Mouse (Mus musculus): ENCODE data around the gene Hif3a. TPM values are rescaled to one million over a fixed set of nuclear protein-coding genes. Genes with fewer than 3 reads are reported as not detected.
A peak's percentile ranks its signal among the peaks of the same experiment; 100 is the strongest.

Gene Hif3a
- polyA plus RNA-seq, 1 experiment from 2014 or later: 12.6 TPM

DNA sequence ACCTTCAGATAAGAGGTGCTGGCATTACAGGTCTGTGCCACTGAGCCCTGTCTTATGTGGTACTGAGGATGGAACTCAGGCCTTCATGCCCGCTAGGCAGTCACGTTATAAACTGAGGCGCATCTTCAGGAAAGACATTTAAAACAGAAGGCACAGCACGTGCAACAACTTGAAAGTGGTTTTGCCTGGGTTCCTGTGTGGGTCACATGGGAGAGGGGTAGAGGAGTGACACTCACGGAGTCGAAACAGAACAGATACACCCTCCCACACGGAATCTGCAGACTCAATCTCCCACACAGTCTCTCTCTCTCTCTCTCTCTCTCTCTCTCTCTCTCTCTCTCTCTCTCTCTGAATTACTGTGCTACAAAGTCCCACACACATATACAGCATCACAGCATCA lies 32.0 kb downstream of the Hif3a start:
- Histone ChIP-seq H3K4me3 (replicated peaks) (no peak overlapping the region), H3K9ac (no peak overlapping the region), H3K4me1 (replicated peaks) (peaks cover 34% of the 10 kb centered on the region), H3K9me3 (replicated peaks) (no peaks in the 10 kb centered on the region), H3K4me2 (no peak overlapping the region), H3K27ac (no peak overlapping the region), H3K36me3 (peaks cover 34% of the 10 kb centered on the region), H3K27me3 (no peaks in the 10 kb centered on the region)
- 75% methylated on average over 7 of the region's 7 CpGs for WGBS (ENCODE audit: insufficient replicate concordance)
- ATAC-seq (ENCODE audit: low read depth) (no peak), DNase-seq (no peak)

DNA sequence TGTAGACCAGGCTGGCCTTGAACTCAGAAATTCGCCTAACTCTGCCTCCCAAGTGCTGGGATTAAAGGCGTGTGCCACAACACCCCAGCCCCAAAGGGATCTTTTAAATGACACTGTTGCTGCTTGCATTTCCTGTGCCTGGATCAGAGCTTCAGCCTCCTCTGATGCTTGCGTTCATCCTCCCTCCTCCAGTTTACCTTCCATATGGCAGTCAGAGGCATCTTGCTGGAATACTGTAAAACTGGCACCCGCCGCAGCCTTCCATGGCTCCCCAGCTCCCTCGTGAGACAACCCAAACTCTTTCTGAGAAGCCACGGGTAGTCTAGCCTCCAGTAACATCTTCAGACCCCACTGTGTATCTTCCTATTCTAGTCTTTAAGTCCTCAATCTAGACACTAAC lies 33.3 kb downstream of the Hif3a start:
- 77% methylated on average over 7 of the region's 7 CpGs for WGBS (ENCODE audit: insufficient replicate concordance)
- Histone ChIP-seq H3K36me3 (peaks cover 34% of the 10 kb centered on the region), H3K4me2 (peak overlapping the region; percentile 81; the same call in 1 of the 2 replicates), H3K4me3 (replicated peaks) (no peak overlapping the region), H3K27me3 (no peaks in the 10 kb centered on the region), H3K4me1 (replicated peaks) (peaks cover 47% of the 10 kb centered on the region), H3K9me3 (replicated peaks) (no peaks in the 10 kb centered on the region), H3K9ac (no peak overlapping the region), H3K27ac (peak overlapping the region; percentile 85; the same call in 1 of the 2 replicates)
- no peak for ATAC-seq (ENCODE audit: low read depth)
- DNase-seq: no peak

DNA sequence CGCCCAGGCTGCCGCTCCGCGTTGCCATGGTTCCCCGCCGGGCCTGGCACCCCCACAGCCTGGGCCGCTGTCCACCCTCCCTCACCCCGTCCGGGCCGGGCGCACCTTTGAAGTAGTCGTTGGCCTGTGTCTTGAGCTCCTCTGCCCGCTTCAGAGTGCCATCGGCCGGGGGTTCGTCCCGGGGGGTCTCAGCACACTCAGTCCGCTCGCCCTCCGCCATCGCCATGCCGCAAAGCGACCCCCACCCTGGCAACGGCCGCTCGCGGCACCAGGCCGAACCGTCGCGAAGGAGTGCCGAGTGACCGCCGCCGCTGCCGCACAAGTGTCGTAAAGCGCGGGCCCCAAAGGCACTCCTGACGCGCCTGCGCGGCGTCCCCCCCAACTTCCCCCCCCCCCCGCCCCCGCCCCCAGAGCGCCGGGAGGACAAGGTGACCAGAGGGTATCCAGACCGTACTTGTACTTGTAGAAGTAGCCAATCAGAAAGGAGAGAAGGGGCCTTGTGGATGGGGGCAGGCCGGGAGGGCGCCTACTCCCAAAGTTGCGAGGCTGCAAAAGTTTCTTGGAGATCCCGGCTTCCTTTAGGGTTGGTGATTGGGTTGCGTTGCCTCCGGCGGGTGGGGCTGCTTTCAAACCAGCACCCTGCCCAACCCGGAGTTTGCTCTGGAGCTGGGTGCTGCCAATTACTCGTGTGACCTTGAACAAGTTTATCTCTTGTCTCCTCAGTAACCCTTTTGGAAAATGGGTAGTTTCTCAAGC lies 34.5 kb downstream of the Hif3a start, which contains the start of gene Ppp5c:
Ppp5c (minus strand) TSS at position 337 of the 756 bp plus-strand sequence.
- DNase-seq (peak; percentile 82), ATAC-seq (ENCODE audit: low read depth) (peak; percentile 82)
- peaks cover 58% of the 10 kb centered on the region for H3K4me1 ChIP-seq (replicated peaks)
- peaks cover 33% of the 10 kb centered on the region for H3K36me3 ChIP-seq
- H3K4me2 ChIP-seq: peak within 1 kb of the TSS; percentile 81
- H3K4me3 ChIP-seq (replicated peaks): peak within 1 kb of the TSS; percentile 94
- no peaks in the 10 kb centered on the region for H3K9me3 ChIP-seq (replicated peaks)
- peak within 1 kb of the TSS; percentile 85 for H3K27ac ChIP-seq
- no peaks in the 10 kb centered on the region for H3K27me3 ChIP-seq
- peak within 1 kb of the TSS; percentile 93 for H3K9ac ChIP-seq
- WGBS (ENCODE audit: insufficient replicate concordance): under 1% methylated on average over 58 of the region's 58 CpGs

DNA sequence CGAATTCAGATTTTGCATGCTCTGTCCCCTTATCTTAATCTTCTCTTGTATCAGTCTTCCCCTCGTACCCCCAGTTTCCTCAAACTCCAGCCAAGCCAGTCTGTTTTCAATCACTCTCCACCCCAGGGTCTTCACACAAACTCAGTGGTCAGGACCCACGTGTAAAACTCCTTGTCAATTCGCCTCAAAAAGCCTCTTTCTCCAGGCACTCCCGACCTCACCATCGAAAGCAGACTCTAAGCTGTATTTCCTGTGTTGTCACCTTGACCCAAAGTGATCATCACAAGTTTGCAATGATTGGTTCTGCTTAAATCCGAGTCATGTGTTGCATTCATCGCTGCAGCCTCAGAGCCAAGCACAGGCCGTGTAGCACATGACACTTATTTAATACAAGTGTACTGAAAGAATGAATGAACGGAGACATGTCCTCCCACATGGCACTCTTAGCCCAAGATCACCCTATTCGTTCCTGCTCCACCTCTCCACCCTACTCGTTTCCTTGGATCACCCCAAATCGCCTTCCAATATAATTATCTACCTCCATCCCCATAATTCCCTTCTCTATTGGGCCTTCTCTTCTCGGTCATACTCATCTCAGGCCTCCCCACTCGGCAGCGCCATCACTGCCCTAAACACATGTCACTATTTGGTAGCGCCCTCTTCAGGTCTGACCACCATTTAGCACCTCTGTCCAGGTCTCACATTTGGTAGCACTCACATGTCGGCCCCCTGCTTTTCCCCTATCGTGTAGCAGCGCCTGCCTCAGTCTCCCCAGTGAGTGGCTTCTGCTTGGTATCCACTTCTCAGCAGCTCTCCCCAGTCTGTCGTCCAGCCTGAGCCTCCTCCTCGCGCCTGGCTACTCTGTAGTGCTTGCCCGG lies 35.3 kb downstream of the Hif3a start:
- peaks cover 36% of the 10 kb centered on the region for H3K36me3 ChIP-seq
- H3K4me2 ChIP-seq: peak overlapping the region; percentile 81
- ATAC-seq (ENCODE audit: low read depth): peak; percentile 66
- peak overlapping the region; percentile 85 for H3K27ac ChIP-seq
- peak overlapping the region; percentile 94 for H3K4me3 ChIP-seq (replicated peaks)
- H3K4me1 ChIP-seq (replicated peaks): peaks cover 61% of the 10 kb centered on the region
- peak overlapping the region; percentile 93 for H3K9ac ChIP-seq
- DNase-seq: peak; percentile 63
- no peaks in the 10 kb centered on the region for H3K27me3 ChIP-seq
- WGBS (ENCODE audit: insufficient replicate concordance): 1% methylated on average over 24 of the region's 24 CpGs
- no peaks in the 10 kb centered on the region for H3K9me3 ChIP-seq (replicated peaks)

DNA sequence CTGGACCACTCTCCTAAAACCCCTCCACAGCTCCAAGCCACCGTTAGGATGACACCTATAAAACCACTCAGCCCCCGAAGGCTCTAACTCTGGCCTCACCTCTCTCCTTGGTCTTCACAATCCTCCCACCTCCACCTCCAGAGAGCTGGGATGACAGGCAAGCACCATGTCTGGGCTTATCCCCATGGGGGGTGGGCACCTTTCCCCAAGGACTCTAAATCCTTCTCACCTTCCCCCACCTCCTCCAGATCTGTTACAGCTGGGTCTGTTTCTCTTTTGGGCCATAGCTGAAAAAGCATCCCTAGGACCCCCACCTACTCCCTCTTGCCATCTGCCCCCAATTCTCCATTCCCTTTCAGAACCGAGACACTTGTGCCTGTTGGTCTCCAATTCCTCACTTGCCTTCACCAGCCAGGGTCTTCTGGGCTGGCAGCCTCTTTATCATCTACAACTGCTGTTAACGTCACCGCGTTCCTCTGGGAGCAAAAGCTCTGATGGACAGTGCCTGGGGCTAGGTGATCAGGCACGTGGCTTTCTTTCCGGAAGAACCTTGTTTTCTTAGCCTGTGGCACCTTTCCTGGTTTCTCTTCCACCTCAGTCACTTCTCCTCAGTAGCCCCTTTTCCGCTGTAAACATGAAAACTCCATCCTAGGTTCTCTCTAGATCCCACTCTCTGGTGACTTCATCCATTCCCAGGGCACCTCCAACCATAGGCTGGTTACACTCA lies 36.2 kb downstream of the Hif3a start:
- H3K4me3 ChIP-seq (replicated peaks): peak overlapping the region; percentile 94
- ATAC-seq (ENCODE audit: low read depth) (no peak), DNase-seq (no peak)
- H3K9ac ChIP-seq: peak overlapping the region; percentile 93
- WGBS (ENCODE audit: insufficient replicate concordance): 50% methylated on average over 9 of the region's 9 CpGs
- peak overlapping the region; percentile 85 for H3K27ac ChIP-seq
- peaks cover 68% of the 10 kb centered on the region for H3K4me1 ChIP-seq (replicated peaks)
- peak overlapping the region; percentile 81 for H3K4me2 ChIP-seq
- H3K9me3 ChIP-seq (replicated peaks): no peaks in the 10 kb centered on the region
- peaks cover 40% of the 10 kb centered on the region for H3K36me3 ChIP-seq
- no peaks in the 10 kb centered on the region for H3K27me3 ChIP-seq

DNA sequence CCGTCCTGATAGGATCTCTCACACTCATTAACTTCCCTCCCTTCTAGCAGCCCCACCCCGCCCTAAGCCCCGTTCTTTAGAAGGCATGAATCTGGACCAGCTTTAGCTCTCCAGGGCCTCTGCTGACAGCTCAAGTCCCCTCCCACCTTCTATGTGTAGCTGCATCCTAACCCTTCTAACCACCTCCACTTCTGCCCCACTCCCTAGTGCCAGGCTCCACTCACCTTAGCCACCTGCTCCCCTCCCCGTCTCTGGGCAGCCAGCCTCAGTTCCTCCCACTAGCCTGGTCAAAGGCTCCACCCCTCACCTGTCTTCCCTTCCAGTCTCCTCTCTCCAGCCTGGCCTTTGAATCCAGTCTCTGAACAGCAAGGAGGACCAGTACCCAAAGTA lies 36.7 kb downstream of the Hif3a start:
- H3K36me3 ChIP-seq: peaks cover 45% of the 10 kb centered on the region
- H3K4me1 ChIP-seq (replicated peaks): peaks cover 74% of the 10 kb centered on the region
- peak overlapping the region; percentile 93; the same call in 1 of the 2 replicates for H3K9ac ChIP-seq
- 17% methylated on average over 4 of the region's 4 CpGs for WGBS (ENCODE audit: insufficient replicate concordance)
- peak overlapping the region; percentile 81 for H3K4me2 ChIP-seq
- peak overlapping the region; percentile 56 for H3K27ac ChIP-seq
- H3K27me3 ChIP-seq: no peaks in the 10 kb centered on the region
- peak overlapping the region; percentile 94 for H3K4me3 ChIP-seq (replicated peaks)
- H3K9me3 ChIP-seq (replicated peaks): no peaks in the 10 kb centered on the region
- DNase-seq (no peak), ATAC-seq (ENCODE audit: low read depth) (no peak)

DNA sequence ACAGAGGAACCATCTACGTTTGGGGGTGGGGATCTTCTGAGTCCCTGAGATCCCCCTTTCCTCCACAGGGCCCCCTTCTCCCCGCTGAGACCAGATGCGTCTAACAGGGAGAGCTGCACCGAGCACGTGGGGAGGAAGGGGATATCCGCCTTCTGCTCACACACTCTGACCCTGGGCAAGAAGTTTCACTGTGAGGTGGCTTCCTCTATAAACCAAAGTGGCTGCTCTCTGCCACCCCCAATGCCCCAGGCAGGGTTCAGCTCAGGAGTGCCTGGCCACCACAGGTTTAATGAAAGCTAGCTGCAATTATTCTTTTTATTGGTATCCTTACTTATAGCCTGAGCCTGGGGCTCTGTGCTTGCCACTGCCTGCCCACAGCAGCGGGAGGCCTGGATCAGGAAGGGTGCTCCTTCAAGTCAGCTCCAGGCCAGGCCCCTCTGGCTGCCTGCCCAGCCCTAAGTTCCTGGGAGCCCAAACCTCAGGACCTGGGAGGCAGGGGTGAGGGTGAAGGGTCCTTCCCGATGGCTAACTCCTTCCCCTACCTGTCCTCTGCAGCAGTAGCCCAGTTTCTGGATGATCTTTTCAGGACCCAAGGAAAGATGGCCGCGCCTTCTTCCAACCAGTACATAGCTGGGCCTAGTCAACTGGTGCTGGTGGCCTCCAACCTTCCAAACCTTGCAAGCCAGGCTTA lies 37.3 kb downstream of the Hif3a start:
- WGBS (ENCODE audit: insufficient replicate concordance): 56% methylated on average over 10 of the region's 10 CpGs
- H3K9ac ChIP-seq: peak overlapping the region; percentile 93; the same call in 1 of the 2 replicates
- ATAC-seq (ENCODE audit: low read depth): no peak
- peak overlapping the region; percentile 81 for H3K4me2 ChIP-seq
- no peak for DNase-seq
- H3K4me1 ChIP-seq (replicated peaks): peaks cover 79% of the 10 kb centered on the region
- H3K27ac ChIP-seq: peak overlapping the region; percentile 56
- H3K9me3 ChIP-seq (replicated peaks): no peaks in the 10 kb centered on the region
- H3K36me3 ChIP-seq: peaks cover 51% of the 10 kb centered on the region
- H3K27me3 ChIP-seq: no peaks in the 10 kb centered on the region
- peak overlapping the region; percentile 94; the same call in 1 of the 2 replicates for H3K4me3 ChIP-seq (replicated peaks)

DNA sequence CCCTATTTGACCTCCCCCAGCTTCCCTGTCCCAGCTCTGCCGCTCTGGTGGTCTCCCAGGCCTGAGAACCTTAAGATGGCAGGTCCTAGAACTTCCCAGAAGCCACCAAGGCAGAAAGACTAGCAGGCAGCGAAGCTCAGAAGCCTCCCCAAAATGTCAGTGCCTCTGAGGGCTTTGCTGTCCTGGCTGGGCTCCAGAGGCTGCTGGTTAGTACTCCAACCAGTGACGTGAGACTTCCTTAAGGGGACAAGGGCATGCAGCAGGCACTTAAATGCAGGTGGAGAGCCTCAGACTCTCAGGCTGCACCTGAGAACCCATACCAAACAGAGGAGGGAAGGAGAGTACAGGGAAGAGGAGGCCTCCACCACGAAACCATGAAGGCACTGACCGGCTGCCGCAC lies 38.1 kb downstream of the Hif3a start:
- H3K9ac ChIP-seq: peak overlapping the region; percentile 1; the same call in 1 of the 2 replicates
- WGBS (ENCODE audit: insufficient replicate concordance): 74% methylated on average over 6 of the region's 6 CpGs
- no peaks in the 10 kb centered on the region for H3K27me3 ChIP-seq
- peaks cover 59% of the 10 kb centered on the region for H3K36me3 ChIP-seq
- no peaks in the 10 kb centered on the region for H3K9me3 ChIP-seq (replicated peaks)
- 0 out of 2 replicates have a peak overlapping the region, but pooled peaks have one; percentile 1 for H3K4me3 ChIP-seq (replicated peaks)
- H3K4me1 ChIP-seq (replicated peaks): peaks cover 86% of the 10 kb centered on the region
- peak overlapping the region; percentile 56 for H3K27ac ChIP-seq
- no peak for ATAC-seq (ENCODE audit: low read depth)
- DNase-seq: no peak
- H3K4me2 ChIP-seq: peak overlapping the region; percentile 81

DNA sequence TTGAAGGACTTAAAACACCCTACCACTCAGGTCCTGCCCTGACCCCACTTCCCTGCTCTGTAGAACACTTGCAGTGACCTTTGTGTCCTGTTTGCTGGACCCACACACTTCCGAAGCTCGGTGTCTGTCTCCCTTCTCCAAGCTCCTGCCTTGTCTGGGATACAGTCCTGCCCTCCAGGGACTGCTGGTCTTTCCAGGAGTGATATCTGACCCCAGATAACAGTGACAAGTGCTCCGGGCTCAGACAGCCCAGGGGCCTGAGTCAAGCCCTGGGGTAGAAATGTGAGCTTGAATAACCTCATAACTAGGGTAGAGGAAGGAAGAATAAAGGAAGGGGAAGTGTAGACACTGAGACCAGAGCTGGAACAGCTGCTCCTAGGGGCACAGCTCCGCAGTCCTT lies 38.5 kb downstream of the Hif3a start:
- Histone ChIP-seq H3K36me3 (peaks cover 63% of the 10 kb centered on the region), H3K27me3 (no peaks in the 10 kb centered on the region), H3K9me3 (replicated peaks) (no peaks in the 10 kb centered on the region), H3K4me2 (peak overlapping the region; percentile 81), H3K4me3 (replicated peaks) (no peak overlapping the region), H3K27ac (peak overlapping the region; percentile 56), H3K4me1 (replicated peaks) (peaks cover 82% of the 10 kb centered on the region), H3K9ac (peak overlapping the region; percentile 1; the same call in 1 of the 2 replicates)
- no peak for ATAC-seq (ENCODE audit: low read depth)
- no peak for DNase-seq
- 47% methylated on average over 4 of the region's 4 CpGs for WGBS (ENCODE audit: insufficient replicate concordance)

DNA sequence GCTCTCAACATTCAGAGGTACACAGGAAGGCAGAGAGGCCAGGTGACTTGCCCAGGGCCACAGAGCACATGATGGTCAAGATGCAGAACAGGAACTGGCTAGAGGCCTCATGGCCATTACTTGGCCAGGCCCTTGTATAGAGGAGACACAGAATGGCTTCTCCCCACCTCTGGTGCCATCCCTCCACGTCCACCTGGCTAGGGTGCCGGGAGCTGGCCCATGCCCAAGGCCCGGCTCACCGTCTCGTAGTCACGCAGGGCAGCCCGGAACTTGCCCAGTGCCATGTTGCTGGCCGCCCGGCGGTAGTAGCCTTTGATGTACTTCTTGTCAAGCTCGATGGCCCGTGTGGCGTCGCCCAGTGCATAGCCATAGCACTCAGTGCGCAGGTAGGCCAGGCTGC lies 40.1 kb downstream of the Hif3a start:
- Histone ChIP-seq H3K9me3 (replicated peaks) (no peaks in the 10 kb centered on the region), H3K9ac (no peak overlapping the region), H3K4me3 (replicated peaks) (no peak overlapping the region), H3K27me3 (no peaks in the 10 kb centered on the region), H3K4me2 (no peak overlapping the region), H3K36me3 (peaks cover 75% of the 10 kb centered on the region), H3K27ac (no peak overlapping the region), H3K4me1 (replicated peaks) (peaks cover 85% of the 10 kb centered on the region)
- DNase-seq (no peak), ATAC-seq (ENCODE audit: low read depth) (no peak)
- WGBS (ENCODE audit: insufficient replicate concordance): 89% methylated on average over 15 of the region's 15 CpGs
